Mouse (Mus musculus) layer of hippocampus, postnatal 14 days (tissue): ENCODE measurements at regions not wholly inside any gene's neighbourhood (a gene's known extent, or its start where the extent isn't known, plus 50 kb on each side); places are given as distances from the start of the nearest gene placed in this dataset.

ENCODE experiments used
- DNase-seq, 2 experiments: peaks; one replicate each; pipeline ENCODE4 v3.0.0; 2021 to 2022; ENCODE audit warnings: low spot score in 2 of 2, mixed read lengths in 1 of 2

GRCm38 (mm10) chr19:18444324-18444723, 187.3 kb downstream of the Ostf1 start:
- DNase-seq = no peak

- no peak for DNase-seq
Measured at GRCm38 (mm10) chr19:18436351-18436750, 195.3 kb downstream of the Ostf1 start.

- peak; percentile 5 to 7 for DNase-seq
Measured at GRCm38 (mm10) chr19:18420381-18420785, 211.2 kb downstream of the Ostf1 start.

GRCm38 (mm10) chr19:18418548-18418947, 213.1 kb downstream of the Ostf1 start:
- peak in 1 of 2 experiments; percentile 3 for DNase-seq

- no peak for DNase-seq
Measured at GRCm38 (mm10) chr19:18377466-18378089, 254.0 kb downstream of the Ostf1 start.

GRCm38 (mm10) chr19:18368612-18369011, 263.0 kb downstream of the Ostf1 start:
- no peak for DNase-seq

- no peak for DNase-seq
Measured at GRCm38 (mm10) chr19:18353960-18354359, 277.7 kb downstream of the Ostf1 start.

GRCm38 (mm10) chr19:18345735-18346134, 285.9 kb downstream of the Ostf1 start:
- no peak for DNase-seq

- no peak for DNase-seq
Measured at GRCm38 (mm10) chr19:18343647-18344046, 288.0 kb downstream of the Ostf1 start.

- no peak for DNase-seq
Measured at GRCm38 (mm10) chr19:18343003-18343402, 288.6 kb downstream of the Ostf1 start.

- DNase-seq = no peak
Measured at GRCm38 (mm10) chr19:18337819-18338555, 293.6 kb downstream of the Ostf1 start.

GRCm38 (mm10) chr19:18336637-18337036, 295.0 kb downstream of the Ostf1 start:
- DNase-seq = no peak

GRCm38 (mm10) chr19:18334639-18335038, 297.0 kb downstream of the Ostf1 start:
- no peak for DNase-seq

- DNase-seq = no peak
Measured at GRCm38 (mm10) chr19:18331811-18332210, 299.8 kb downstream of the Ostf1 start.

- DNase-seq = no peak
Measured at GRCm38 (mm10) chr19:18329421-18329820, 302.2 kb downstream of the Ostf1 start.

GRCm38 (mm10) chr19:18318391-18318944, 313.2 kb downstream of the Ostf1 start:
- DNase-seq = no peak

GRCm38 (mm10) chr19:18273415-18273814, 358.2 kb downstream of the Ostf1 start:
- no peak for DNase-seq

- DNase-seq = no peak
Measured at GRCm38 (mm10) chr19:18255074-18255684, 376.4 kb downstream of the Ostf1 start.

GRCm38 (mm10) chr19:18253333-18253732, 378.3 kb downstream of the Ostf1 start:
- DNase-seq = no peak
